Mouse (Mus musculus) MEL (cell line): ENCODE results near the gene Slc6a16.

Source experiments
- CHD2 ChIP-seq: IDR thresholded peaks from 2 replicates; pipeline ENCODE4 v1.6.1; 2011; ENCODE audit warnings: low read length, improper control_type of control experiment
- CTCF ChIP-seq, 3 experiments: IDR thresholded peaks in 2 of 3; conservative IDR thresholded peaks in 1 of 3; 2 replicates each; pipeline ENCODE4 v1.5.1; 2011 to 2012; ENCODE audit warnings: low read length in 3 of 3, low read depth in 2 of 3, mild to moderate bottlenecking in 2 of 3, improper control_type of control experiment in 1 of 3, inconsistent platforms in 1 of 3, mixed read lengths in 1 of 3, moderate library complexity in 1 of 3; ENCODE audit not compliant: control insufficient read depth in 1 of 3, insufficient read depth in 1 of 3, poor library complexity in 1 of 3, severe bottlenecking in 1 of 3
- GABPA ChIP-seq: IDR thresholded peaks from 2 replicates; pipeline ENCODE4 v1.6.1; 2012; ENCODE audit warnings: low read depth, mild to moderate bottlenecking, inconsistent platforms, low read length, improper control_type of control experiment, moderate library complexity
- GATA1 ChIP-seq: IDR thresholded peaks from 2 replicates; pipeline ENCODE4 v1.6.1; 2011; ENCODE audit warnings: low read depth, low read length, improper control_type of control experiment
- MEF2A ChIP-seq: IDR thresholded peaks from 2 replicates; pipeline ENCODE4 v1.6.1; 2014; ENCODE audit warnings: low read depth, mild to moderate bottlenecking, inconsistent platforms, low read length, improper control_type of control experiment; ENCODE audit not compliant: poor library complexity, insufficient replicate concordance, severe bottlenecking; ENCODE audit errors: extremely low read depth
- MYC ChIP-seq: IDR thresholded peaks from 2 replicates; pipeline ENCODE4 v1.6.1; 2011; ENCODE audit warnings: low read depth, mild to moderate bottlenecking, low read length, improper control_type of control experiment, moderate library complexity

GRCm38 (mm10) chr7:45231941-45232340, 8.9 kb upstream of the Slc6a16 start:
- no peak for TF ChIP-seq GATA1
- TF ChIP-seq CHD2, result no peak
- no peak for TF ChIP-seq CTCF (IDR thresholded peaks at IDR 0.05 in 2 of 3, conservative IDR thresholded peaks at IDR 0.05 in 1 of 3; ENCODE audit: control insufficient read depth in 1 of 3, insufficient read depth in 1 of 3, low read depth in 2 of 3, low read length in 3 of 3, poor library complexity in 1 of 3, severe bottlenecking in 1 of 3)
- no peak for TF ChIP-seq MYC
- TF ChIP-seq MEF2A, result no peak
- TF ChIP-seq GABPA, result no peak
